Mouse (Mus musculus) megakaryocyte progenitor cell, adult 5-6 weeks (primary cell): ENCODE measurements at regions not wholly inside any gene's neighbourhood (a gene's known extent, or its start where the extent isn't known, plus 50 kb on each side); places are given as distances from the start of the nearest gene placed in this dataset.
A peak's percentile ranks its signal among the peaks of the same experiment; 100 is the strongest.

ENCODE experiments used
- ATAC-seq: replicated peaks from 2 replicates; pipeline ENCODE4 v1.8.0; 2016; ENCODE audit warnings: mild to moderate bottlenecking, moderate TSS enrichment, inconsistent platforms; ENCODE audit not compliant: poor library complexity

DNA sequence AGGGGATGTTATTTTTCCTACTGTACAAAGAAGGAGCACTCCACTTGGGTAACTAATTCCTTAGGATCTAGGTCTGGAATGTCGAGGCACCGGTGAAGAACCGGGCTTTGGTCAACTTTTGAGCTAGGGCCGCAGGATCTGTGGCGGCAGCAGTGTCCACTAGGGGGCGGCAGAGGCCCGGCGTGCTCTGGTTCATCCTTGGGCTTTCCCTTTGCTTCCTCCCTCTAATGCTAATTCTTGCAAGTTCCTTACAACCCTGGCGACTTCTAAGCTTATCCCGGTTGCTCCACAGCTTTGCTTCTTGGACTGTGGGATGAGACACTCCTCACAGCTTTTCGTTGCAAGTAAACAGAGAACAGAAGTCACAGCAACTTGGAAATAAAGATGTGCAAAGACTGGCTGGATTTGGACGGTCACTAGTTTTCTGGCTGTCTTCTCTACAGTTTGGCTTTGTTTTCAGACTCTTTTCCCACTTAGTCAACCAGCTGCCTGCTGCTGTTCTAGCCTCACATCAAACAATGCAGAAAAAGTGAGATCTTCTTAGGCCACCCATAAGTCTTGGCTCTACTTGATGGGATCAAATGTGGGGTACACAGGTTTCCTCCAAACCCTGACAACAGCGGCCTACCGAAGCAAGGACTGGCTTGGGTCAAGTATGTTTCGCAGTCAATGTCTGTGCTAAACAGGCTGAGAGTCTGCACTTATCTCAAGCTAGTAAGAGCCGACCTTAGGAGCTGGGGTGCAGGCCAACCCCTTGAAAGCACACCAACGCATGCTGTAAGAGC, 51.2 kb upstream of the Tmem72 start:
- ATAC-seq: peak; percentile 87

DNA sequence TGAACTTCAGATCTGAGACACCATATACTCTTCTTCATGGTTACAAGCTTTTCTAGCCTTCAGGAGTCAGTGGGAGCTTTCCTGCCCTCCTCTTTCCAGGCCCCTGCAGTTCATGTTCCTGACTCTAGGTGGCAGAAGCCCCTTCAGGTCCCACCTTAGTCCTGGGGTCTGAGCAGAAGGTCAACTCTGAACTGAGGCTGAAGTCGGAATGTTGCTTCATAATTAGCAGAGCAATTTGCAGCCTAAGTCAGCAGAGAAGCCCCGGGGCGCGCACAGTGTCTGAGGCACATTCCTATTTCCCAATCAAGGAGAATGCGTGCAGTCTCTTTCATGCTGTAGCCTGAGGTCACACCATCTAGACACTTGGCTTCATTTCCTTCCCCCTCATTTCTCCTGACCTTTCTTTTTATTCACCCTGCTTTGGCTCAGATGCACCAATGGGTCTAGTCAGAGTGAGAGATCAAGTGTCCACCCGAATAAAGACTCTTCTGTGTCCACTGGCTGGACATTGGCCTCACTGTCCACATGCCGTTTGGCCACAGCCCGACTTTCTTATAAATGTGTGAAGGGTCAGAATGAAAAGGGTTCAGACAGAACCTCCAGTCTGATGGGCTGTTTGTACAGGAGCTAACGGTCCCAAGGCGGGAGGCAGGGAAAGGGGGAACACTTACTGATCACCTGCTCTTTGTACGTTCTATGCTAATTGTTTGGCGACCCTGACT, 58.4 kb upstream of the Tmem72 start:
- peak; percentile 79 for ATAC-seq

DNA sequence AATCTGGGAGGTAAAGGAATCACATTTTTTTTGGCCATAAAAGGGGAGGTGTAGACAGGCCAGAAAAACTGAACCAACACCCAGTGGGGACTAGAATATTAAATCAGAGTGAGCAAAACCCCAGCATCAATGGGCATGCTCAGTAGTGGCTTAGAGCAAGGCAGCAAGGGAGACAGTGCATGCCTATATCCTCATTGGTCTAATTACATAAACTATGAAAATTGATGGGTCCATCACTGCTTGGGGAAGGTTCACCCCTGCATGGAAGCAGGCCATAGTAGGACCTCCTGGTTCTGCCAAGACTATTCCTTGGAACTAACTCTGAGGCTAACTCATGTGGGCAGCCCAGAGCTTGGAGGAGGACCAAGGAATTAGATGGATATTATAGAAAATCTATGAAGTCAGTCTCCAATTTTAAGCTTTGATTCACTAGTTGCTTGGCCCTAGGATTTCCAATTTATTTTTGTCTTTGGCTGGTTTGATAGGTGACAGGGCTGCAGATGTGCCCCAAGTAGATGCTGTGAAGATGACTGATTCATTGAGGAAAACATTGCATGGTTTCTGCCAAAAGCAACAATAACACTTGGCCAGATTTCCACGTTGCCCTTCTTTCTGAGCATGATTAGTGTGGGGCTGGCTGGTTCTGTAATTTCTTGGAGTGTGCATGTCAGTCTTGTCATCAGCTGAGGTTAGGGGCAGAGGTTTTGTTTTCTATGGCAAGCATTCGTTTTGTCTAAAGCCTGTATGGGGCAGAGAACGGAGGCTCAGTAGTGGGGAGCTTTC, 70.0 kb upstream of the Tmem72 start:
- ATAC-seq: no peak

DNA sequence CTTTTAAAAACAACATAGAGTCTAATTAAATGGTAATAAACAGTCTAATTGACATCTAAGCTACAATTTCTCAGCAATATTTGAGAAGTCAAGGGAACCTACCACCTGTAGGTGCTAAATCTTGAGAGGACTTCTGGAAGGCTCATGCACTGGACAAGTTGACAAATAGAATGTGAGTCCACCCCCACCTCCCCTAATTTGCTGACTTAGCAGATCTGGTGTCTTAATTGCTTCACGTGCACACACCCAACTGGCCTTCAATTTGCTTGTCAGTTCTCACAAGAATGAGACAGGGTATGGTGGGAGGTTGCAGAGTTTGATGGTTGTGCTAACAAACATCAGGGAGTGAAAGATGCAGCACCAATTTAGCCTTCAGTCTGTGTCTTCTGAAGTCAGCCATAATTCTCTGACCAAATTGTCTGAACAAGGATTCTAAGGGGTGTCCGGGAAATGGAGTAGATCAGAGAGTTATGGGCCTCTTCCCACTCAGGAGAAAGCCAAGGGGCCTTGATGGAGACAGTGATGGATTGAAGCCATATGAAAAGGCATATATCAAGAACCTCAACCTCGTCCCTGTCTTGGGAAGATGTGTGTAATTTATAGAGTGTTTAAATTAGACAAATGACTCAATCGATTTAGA, 76.7 kb upstream of the Tmem72 start:
- ATAC-seq: no peak

DNA sequence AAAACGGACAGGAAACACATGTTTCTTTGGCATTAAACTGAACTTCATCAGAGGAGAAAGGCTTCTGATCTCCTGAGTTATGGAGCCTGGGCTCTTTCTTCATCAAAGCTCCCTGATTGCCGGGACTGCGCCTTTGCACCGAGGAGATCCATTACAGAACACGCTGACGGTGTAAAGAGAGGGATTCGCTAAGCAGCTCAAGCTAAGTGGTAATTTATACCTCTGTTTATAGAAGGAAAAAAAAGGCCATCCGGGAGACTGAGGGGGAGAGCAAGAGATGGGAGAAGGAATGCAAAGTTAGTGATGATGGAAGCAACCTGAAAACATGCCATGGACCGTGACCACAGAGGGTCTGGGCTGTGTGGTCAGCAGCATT, 77.2 kb upstream of the Tmem72 start:
- ATAC-seq: no peak

DNA sequence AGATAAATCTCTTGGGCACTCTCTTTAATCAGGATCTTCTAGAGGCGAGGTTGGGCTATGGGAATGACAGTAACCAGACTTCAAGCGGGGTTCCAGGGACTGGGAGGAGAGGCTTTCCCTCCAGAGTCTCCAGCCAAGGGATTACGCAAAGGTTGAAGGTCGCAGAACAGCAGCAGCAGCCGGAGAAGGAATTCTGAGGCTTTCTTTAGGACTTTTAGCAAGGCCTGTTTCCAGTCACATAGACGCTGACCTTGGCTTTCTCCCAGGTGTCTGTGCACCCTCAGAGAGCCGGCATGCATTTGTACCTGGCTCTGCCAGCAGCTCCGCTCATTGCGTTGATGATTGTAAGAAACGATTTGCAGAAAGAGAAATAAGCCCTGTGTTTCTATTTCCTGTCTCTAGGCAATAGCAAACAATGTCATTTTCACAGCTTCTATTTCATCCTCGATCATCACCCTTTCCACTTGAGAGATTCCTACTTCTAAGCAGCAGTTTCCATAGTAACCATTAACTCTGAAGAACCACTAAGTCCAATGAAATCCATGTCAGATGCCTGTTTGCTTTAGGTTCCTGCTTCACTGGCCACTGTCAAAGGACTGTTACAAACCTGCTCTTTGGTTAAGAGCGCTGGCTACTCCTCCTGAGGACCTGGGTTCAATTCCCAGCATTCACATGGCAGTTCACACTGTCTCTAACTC, 104.7 kb upstream of the Tmem72 start:
- ATAC-seq: no peak

DNA sequence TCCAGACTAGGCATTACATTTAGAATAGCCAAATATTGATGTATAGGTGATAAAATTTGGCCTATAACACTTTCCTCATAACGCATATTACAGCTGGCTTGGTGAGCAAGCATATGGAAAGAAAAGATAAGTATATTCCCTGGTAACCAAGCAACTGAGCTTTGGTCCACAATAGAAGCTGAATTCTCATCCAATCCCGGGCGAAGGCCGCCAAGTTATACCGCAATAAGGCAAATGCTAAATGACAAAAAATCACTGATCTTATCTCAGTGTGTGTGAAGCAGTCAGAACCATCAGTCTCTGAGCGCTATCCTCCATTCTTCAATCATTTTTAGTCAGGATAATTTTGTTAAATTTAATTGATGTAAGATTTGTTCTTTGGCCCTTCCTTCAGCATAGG, 105.9 kb upstream of the Tmem72 start:
- ATAC-seq: no peak

DNA sequence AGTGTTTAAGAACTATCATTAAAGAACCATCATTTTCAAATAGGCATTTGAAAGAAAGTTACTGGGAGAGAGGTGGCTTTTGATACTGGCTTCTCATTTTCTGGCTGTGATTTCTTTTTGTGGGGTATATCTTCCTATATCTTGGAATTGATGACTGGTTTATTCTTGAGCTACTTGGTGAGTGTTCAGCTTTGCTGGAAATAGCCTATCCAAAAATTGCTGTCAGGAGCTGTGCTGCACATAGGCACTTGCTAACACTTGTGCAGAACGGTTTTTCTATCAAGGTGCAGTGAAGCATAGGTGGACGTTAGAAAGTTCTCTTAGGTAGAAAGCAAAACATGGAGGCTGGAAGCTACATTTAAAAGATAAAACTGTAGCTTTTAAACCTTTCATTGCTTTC, 108.9 kb upstream of the Tmem72 start:
- ATAC-seq: no peak

DNA sequence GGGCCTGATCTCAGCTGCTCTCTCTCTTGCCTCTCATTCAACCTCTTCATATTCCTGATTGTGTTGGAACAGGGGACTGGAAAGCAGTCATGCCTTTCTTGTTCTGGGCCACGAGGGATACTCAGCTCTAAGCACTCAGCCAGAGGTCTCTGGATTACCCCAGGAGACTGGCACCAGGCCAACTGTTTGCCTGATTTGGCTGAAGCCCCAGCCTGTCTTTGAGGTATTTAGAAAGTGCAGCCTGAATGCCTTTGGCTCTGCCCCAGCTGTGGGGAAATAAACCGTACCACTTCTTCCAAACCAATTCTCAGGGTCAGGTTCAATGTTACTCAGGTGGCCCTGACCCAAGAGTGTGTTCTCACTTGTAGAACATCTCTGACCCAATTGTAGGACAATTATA, 112.6 kb upstream of the Tmem72 start:
- ATAC-seq: no peak

DNA sequence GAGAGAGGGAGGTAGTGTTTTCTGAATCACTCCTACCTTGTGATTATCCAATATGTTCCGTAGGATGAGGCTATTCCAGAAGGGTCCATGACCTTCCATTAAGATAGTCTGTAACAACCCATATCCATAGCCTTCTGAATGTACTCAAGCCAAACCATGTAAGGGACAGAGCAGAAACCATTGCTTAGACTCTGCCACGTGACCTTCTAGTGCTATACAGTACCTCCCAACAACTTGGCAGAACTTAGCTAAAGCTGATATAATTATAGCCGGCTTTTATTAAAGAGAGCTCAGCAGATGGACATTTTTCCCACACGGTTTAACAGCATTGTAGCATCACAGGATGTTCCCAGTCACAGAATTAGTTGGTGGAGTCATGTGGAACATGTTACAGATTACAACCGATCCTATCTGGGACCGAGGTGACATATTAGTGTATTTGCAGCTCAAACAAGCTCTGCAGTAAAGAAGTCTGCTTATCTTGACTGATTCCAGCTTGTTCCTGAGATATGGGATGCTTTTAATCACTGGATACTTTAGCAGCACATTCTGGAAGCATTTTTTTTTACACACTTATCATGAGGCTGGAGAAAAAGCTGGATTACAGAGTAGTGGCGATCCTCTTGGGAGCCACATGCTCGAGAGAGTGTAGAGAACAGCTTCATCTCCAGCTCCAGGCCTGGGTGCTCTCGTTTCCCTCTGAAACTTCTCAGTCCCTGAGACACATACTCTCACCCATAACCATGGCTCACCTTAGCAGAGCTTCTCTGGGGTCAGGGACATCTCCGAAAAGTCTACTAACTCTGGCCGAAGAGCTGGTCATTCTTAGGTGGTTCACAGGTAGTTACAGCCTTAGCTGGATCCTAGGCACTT, 129.5 kb upstream of the Tmem72 start:
- no peak for ATAC-seq

DNA sequence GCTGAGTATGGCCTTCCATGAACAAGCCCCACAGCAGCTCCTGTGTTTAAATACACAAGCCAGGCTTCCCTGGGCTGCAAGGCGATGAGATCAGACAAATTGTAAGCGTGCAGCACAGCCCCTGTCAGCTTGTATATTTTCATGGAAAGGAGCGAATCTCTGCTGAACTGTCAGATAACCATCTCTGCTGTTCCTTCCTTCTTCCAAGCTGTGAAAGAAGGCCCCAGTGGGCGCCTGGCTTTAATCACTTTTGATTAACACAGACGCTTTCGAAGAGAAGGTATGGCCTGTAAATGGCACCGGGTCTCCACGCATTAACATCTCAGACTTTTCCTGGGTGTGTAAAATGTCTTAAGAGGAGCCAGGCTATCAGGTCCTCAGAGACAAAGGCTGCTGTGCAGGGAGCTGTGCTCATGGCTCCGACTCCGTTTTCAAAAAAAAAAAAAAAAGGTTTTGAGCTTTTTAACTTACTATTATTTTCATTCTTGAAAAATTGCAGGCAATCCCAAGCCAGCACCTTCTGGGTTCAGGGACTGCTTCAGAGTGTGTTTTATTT, 131.9 kb upstream of the Tmem72 start:
- no peak for ATAC-seq

DNA sequence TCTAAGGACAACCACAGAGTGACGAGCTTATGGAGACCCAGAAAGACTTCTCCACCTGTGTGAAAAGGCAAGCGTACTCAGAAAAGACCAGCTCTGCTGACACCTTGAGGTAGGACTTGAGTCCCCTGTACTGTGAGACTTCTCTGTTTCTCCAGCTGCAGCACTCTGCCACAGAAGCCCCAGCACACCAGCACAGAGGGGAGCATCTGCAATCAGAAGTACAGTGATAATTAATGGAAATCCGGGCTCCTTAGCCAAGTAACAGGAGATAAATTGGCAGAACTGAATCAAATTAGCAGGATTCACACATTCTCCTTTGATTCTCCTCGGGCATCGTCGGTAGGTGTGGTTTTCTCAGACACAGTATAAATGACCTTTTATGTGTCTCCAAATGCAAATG, 137.3 kb upstream of the Tmem72 start:
- no peak for ATAC-seq

DNA sequence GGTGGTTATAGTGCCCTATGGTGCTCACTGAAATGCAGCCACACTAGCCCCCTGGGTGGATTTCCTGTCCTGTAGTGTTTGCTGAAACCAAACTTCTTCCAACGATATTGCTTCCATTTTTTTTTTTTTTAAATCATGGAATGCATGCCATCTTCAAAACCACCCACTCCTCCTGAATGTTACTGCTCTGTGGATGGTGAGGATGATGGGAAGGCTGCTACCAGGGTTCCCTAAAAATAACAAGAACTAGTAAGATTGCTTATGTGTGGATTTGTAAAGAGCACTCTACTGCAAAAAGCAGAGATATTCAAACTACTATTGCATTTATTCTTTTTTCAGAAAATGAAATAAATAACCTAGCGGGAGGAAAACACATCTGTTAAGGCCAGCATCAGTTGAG, 139.4 kb upstream of the Tmem72 start:
- no peak for ATAC-seq

DNA sequence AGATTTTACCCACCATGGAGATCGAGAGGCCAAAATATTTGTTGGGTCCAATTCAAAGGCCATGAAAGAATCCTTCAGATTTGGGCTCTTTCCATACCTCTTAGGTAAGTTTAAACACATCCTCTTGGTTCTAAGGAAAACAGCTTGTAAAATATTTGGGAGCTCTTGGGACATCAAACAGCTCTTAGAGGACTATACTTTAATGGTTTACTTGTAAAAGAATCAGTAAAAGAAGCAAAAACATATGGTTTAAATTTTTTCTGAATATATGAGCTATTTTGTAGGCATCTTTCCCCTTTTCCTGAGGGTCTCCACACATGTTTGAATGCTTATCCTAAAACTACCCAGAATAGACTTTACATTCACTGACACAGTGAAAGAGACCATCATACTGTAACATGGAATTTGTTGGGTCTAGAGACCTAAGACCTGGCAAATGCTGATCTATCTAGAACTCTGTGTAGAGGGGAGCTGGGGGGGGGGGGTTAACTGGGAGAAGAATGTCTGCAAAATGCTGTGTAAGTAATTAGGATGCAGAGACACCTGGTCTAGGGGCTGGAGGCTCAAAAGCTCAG, 140.3 kb upstream of the Tmem72 start:
- ATAC-seq: no peak

DNA sequence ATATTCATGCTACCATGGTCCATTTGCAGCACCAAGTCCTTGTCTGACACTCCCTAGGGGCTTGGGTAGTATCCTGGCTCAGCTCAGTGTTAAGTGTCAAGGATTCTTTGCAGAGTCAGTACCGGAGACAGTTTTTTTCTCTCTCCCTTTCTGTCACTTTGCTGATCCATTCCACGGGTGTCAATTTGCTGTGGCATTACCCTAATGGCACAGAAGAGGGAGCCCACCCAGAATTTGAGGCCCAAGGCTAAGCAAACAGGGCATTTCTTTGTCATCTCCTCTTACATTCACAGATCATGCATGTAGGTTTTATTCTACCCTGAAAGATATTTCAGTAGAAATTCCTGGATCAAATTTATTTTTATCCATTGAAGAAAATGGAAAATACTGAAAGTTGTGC, 146.4 kb upstream of the Tmem72 start:
- no peak for ATAC-seq

DNA sequence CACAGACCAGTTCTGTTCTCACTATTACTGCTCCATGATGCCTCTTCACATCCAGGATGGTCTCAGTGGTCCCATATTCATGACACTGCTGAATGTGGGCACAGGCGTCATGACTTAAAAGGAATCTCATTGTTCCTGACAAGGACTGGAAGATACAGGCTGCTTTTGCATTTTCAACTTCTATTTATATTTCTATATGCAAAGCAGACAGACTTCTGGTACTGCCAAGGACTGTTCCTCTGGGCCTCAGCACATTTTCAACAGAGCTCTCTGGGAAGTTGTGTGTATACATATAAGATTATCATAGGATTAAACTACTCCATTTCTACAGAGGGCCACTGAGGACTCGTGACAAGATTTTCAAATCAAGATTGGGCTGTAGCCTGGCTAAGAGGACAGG, 146.9 kb upstream of the Tmem72 start:
- ATAC-seq: no peak

DNA sequence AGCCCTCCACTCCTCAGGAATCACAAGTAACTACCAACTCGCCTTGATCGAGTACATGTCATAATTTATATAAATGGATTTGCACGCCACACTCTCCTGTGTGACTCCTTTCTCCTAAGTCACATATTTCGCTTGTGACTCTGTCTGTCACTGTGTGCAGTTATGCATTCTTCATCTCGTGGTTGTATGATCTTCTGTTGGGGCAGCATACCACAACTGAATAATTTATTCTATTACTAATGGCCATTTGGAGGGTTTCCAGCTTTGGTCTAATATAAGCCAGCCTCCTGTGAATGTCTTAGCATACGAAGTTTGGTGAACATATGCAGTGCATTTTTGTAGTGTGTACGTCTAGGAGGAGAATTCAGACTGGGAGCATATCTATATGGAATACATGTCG, 176.6 kb upstream of the Tmem72 start:
- no peak for ATAC-seq

DNA sequence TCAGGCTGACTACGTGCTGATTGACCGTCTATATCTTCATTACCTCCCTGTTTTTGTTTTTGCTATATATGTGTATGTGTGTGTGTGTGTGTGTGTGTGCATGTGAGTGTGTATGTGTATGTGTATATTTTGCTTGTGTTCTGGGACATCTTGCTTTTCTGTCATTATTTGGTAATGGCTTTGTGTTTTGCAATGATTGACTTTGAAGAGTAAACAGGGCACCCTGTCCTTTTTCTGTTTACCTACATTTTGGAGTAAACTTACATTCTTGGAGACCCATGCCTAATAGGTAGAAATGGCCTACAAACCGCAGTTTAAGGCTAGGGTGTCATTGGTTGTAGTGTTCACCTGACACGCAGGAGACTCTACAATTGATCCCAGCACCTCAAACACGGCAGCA, 177.5 kb upstream of the Tmem72 start:
- ATAC-seq: no peak

DNA sequence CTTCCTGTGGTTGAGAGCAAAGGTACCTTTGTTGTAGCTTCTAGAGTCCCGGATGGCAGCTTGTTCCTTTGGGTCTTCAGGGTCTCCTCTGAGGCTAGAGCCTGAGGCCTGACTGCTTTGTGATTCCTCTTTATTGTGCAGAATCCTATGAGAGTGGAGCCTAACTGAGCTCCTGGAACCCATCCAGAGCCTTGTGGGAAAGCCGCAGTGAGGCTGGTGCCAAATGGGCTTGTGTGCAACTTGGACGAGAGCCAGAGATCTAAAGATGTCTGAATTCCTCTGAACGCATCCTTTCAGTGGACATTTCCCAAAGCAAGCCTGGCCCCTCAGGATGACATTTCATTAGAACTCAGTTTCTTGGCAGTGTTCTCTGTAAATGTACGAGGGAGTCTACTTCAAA, 178.4 kb upstream of the Tmem72 start:
- no peak for ATAC-seq
